Mouse (Mus musculus): ENCODE results near the gene Grm4. TPM values are rescaled to one million over a fixed set of nuclear protein-coding genes. Genes with fewer than 3 reads are reported as not detected.
"Not testable (repeated sequence)": the region's sequence is repeated elsewhere in the genome, so short reads cannot be mapped to it uniquely, and the experiment has no call there.

Grm4 gene
- polyA plus RNA-seq, 1 experiment: 21.6 TPM

DNA sequence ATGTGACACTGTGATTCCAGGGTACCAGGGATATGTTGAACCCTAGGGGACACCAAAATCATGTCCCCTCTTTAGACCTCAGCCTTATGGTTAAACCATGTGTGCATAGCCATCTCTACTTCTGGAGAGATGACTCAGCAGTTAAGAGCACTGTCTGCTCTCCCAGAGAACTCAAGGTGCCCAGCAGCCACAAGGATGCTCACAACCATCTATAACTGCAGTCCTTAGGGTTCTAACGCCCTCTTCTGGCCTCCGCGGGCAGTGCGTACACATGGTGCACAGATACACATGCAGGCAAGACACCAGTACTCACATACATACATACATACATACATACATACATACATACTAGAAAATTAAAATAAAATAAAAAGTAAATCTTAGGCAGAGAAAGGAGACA, 127.8 kb downstream of the Grm4 start:
- Histone ChIP-seq H3K4me3 (ENCODE audit: insufficient read depth, low read length) (no peak overlapping the region), H3K4me1 (ENCODE audit: control insufficient read depth, insufficient read depth, low read length) (no peaks in the 10 kb centered on the region), H3K27ac (ENCODE audit: insufficient read depth, low read length) (no peak overlapping the region)

GRCm38 (mm10) chr17:27392918-27393317, 128.3 kb downstream of the Grm4 start:
- H3K4me1 ChIP-seq (ENCODE audit: control insufficient read depth, insufficient read depth, low read length): no peaks in the 10 kb centered on the region

More for the DNA sequence above, 127.8 kb downstream of the Grm4 start:
- no peak for TF ChIP-seq POLR2A (IDR thresholded peaks at IDR 0.05; ENCODE audit: extremely low read depth, insufficient read depth, low read length)
- 0 out of 2 replicates have a peak, but pooled peaks have one; percentile 14 for TF ChIP-seq CTCF (IDR thresholded peaks at IDR 0.05; ENCODE audit: extremely low read depth, insufficient read depth, low read length)

GRCm38 (mm10) chr17:27390019-27390418, 131.2 kb downstream of the Grm4 start:
- no peak for TF ChIP-seq CTCF (IDR thresholded peaks at IDR 0.05; ENCODE audit: extremely low read depth, insufficient read depth, low read length)
- no peak for TF ChIP-seq POLR2A (IDR thresholded peaks at IDR 0.05; ENCODE audit: extremely low read depth, insufficient read depth, low read length)
- Histone ChIP-seq H3K4me3 (ENCODE audit: insufficient read depth, low read length) (no peak overlapping the region), H3K27ac (ENCODE audit: insufficient read depth, low read length) (no peak overlapping the region), H3K4me1 (ENCODE audit: control insufficient read depth, insufficient read depth, low read length) (peaks cover 6% of the 10 kb centered on the region; the same call in 1 of the 2 replicates)

More at GRCm38 (mm10) chr17:27392918-27393317, 128.3 kb downstream of the Grm4 start:
- no peak for TF ChIP-seq POLR2A (IDR thresholded peaks at IDR 0.05; ENCODE audit: extremely low read depth, insufficient read depth, low read length)
- TF ChIP-seq CTCF (IDR thresholded peaks at IDR 0.05; ENCODE audit: extremely low read depth, insufficient read depth, low read length): no peak
- Histone ChIP-seq H3K4me3 (ENCODE audit: insufficient read depth, low read length) (no peak overlapping the region), H3K27ac (ENCODE audit: insufficient read depth, low read length) (no peak overlapping the region)

DNA sequence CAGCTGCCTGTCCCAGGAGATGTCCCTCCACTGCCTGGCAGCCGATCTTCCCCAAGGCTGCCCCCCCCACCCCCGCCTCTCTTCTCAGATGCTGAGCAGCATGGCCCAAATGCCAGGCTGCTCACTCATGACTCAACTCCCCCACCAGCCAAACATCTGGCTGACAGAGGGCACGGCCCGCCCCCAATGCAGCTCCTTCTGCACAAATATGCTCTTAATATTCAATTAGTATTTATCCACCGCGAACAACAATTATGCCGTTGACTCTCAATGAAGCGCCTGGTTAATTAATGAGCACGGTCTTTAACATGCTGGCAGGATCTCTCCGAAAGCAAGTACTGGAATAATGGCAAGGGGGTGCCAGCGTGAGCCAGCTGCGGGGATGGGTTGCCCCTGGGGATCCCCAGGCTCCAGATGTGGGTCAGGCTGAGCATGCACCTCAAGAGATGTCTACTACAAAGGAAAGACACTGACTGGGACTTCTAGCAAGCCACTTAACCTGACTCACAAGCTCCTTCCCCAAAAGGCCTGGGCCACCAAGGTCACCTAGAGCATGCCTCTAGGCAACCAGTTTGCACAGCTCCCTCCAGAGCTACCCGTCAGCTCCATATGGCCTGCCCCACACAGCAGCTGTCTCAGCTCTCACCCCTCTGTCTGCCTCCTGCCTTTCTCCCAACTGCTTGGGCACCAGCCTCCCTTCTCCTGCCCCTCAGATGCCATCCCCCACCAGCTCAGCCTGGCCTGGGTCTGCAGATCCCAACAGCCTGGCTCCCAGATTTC, 131.8 kb downstream of the Grm4 start:
- TF ChIP-seq POLR2A (IDR thresholded peaks at IDR 0.05; ENCODE audit: extremely low read depth, insufficient read depth, low read length) (no peak), CTCF (IDR thresholded peaks at IDR 0.05; ENCODE audit: extremely low read depth, insufficient read depth, low read length) (no peak)

DNA sequence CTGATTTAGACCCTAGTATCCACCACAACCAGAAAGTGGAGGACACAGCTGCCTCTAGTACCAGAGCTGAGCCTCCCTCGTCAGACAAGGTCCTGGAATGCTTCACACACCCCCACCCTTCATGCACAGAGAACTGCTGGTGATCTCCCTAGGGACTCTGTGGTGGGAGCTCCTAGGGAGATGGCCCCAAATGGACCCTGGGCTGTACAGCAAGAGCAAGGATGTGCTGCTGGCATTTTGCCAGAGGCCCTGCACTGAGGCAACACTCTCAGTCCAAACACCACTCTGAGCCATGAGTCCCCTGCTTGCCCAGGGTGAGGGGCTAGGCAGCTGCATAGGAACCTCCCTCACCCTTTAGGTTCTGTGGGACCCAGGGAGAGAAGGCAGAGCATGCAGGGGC, 134.8 kb downstream of the Grm4 start:
- Histone ChIP-seq H3K27ac (ENCODE audit: insufficient read depth, low read length) (no peak overlapping the region), H3K4me3 (ENCODE audit: insufficient read depth, low read length) (no peak overlapping the region), H3K4me1 (ENCODE audit: control insufficient read depth, insufficient read depth, low read length) (peaks cover 6% of the 10 kb centered on the region; the same call in 1 of the 2 replicates)
- TF ChIP-seq CTCF (IDR thresholded peaks at IDR 0.05; ENCODE audit: extremely low read depth, insufficient read depth, low read length) (no peak), POLR2A (IDR thresholded peaks at IDR 0.05; ENCODE audit: extremely low read depth, insufficient read depth, low read length) (no peak)

More for the DNA sequence above, 131.8 kb downstream of the Grm4 start:
- peaks cover 6% of the 10 kb centered on the region; the same call in 1 of the 2 replicates for H3K4me1 ChIP-seq (ENCODE audit: control insufficient read depth, insufficient read depth, low read length)
- H3K27ac ChIP-seq (ENCODE audit: insufficient read depth, low read length): no peak overlapping the region
- no peak overlapping the region for H3K4me3 ChIP-seq (ENCODE audit: insufficient read depth, low read length)

DNA sequence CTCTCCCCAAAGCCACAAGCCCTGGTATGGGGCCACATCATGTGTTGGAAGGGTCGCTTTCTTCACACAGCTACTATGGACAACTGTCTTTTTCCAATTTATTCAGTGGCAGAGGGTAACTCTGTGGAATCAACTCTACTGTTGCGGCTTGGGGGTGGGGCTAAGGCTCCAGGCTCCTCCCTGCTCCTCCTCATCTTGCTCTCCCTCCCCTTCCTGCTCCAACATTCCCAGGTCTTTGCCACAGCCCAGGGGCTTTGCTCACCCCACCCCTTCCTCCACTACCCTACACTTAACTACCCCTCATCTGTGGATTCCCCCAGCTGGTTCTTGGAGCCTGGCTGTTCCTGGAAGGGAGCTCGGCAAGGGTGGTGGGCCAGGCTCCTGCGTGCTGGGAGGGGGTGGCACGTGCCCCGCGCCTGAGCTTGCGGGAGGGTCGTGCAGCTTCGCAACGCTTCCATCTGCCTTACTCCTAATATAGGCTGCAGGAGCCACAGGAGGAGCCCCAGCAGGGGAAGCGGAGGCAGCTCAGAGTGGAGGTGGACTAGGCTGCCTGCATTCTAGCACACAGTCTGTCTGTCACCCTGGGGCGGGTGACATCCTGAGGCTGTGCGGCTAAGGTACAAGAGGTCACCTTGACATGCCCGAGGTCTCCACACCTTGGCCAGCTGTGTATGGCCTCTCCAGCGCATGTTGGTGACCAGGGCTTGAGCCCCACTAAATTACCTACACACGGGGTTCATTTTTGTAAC, 135.5 kb downstream of the Grm4 start:
- Histone ChIP-seq H3K27ac (ENCODE audit: insufficient read depth, low read length) (peak overlapping the region; percentile 30; the same call in 1 of the 2 replicates), H3K4me1 (ENCODE audit: control insufficient read depth, insufficient read depth, low read length) (peaks cover 6% of the 10 kb centered on the region; the same call in 1 of the 2 replicates), H3K4me3 (ENCODE audit: insufficient read depth, low read length) (no peak overlapping the region)
- no peak for TF ChIP-seq CTCF (IDR thresholded peaks at IDR 0.05; ENCODE audit: extremely low read depth, insufficient read depth, low read length)
- TF ChIP-seq POLR2A (IDR thresholded peaks at IDR 0.05; ENCODE audit: extremely low read depth, insufficient read depth, low read length): no peak

- H3K4me1 ChIP-seq (ENCODE audit: control insufficient read depth, insufficient read depth, low read length): peaks cover 6% of the 10 kb centered on the region; the same call in 1 of the 2 replicates
- H3K4me3 ChIP-seq (ENCODE audit: insufficient read depth, low read length): no peak overlapping the region
- TF ChIP-seq POLR2A (IDR thresholded peaks at IDR 0.05; ENCODE audit: extremely low read depth, insufficient read depth, low read length) (no peak), CTCF (IDR thresholded peaks at IDR 0.05; ENCODE audit: extremely low read depth, insufficient read depth, low read length) (no peak)
- H3K27ac ChIP-seq (ENCODE audit: insufficient read depth, low read length): no peak overlapping the region
These were observed 138.3 kb downstream of the Grm4 start for GRCm38 (mm10) chr17:27382916-27383315.

DNA sequence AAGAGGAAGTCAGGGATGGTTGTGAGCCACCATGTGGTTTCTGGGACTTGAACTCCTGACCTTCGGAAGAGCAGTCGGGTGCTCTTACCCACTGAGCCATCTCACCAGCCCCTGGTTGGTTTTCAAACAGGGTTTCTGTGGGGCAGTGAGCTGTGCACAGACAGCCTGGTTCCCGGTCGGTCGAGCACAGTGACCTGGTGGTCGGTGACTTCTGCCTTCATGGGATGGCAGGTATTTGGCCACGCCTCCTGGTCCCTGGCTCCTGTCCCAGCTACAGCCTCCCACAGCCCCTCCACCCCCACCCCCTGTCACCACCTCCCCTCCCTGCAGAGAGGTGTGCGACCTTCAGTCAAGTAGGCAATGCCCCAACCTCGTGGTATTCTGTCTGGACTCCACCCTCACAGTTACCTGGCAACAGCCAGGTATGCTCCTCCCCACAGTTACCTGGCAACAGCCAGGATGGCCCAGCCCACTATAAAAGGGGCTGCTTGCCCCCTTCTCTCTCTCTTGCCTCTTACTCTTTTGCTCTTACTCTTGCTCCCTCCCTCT, 140.2 kb downstream of the Grm4 start:
- H3K4me3 ChIP-seq (ENCODE audit: insufficient read depth, low read length); H3K4me1 ChIP-seq (ENCODE audit: control insufficient read depth, insufficient read depth, low read length); H3K27ac ChIP-seq (ENCODE audit: insufficient read depth, low read length): not testable (repeated sequence)

- Histone ChIP-seq H3K4me3 (ENCODE audit: insufficient read depth, low read length) (no peak overlapping the region), H3K27ac (ENCODE audit: insufficient read depth, low read length) (no peak overlapping the region), H3K4me1 (ENCODE audit: control insufficient read depth, insufficient read depth, low read length) (no peaks in the 10 kb centered on the region)
- no peak for TF ChIP-seq CTCF (IDR thresholded peaks at IDR 0.05; ENCODE audit: extremely low read depth, insufficient read depth, low read length)
- TF ChIP-seq POLR2A (IDR thresholded peaks at IDR 0.05; ENCODE audit: extremely low read depth, insufficient read depth, low read length): no peak
These were observed 142.2 kb downstream of the Grm4 start for GRCm38 (mm10) chr17:27378977-27379376.
